Mouse (Mus musculus) B cell, adult 2 months (primary cell): ENCODE data around the gene Plxdc1.
A peak's percentile ranks its signal among the peaks of the same experiment; 100 is the strongest.

Experiments
- DNase-seq, 2 experiments: peaks; one replicate each; pipeline ENCODE4 v3.0.0; 2022

Gene Plxdc1

GRCm38 (mm10) chr11:97953179-97953938 lies 32.9 kb downstream of the Plxdc1 start:
- DNase-seq: peak in 1 of 2 experiments; percentile 8

- no peak for DNase-seq
Observed at GRCm38 (mm10) chr11:97952367-97953006, 33.8 kb downstream of the Plxdc1 start.

- no peak for DNase-seq
Observed at GRCm38 (mm10) chr11:97949703-97950475, 36.4 kb downstream of the Plxdc1 start.

- peak; percentile 46 to 54 for DNase-seq
Observed at GRCm38 (mm10) chr11:97947426-97947825, 38.8 kb downstream of the Plxdc1 start.

- peak; percentile 45 to 58 for DNase-seq
Observed at GRCm38 (mm10) chr11:97945738-97946289, 40.4 kb downstream of the Plxdc1 start.

GRCm38 (mm10) chr11:97945031-97945430 lies 41.2 kb downstream of the Plxdc1 start:
- no peak for DNase-seq

- DNase-seq: peak in 1 of 2 experiments; percentile 9
Observed at GRCm38 (mm10) chr11:97943256-97943655, 43.0 kb downstream of the Plxdc1 start.

GRCm38 (mm10) chr11:97942420-97943111 lies 43.7 kb downstream of the Plxdc1 start:
- peak; percentile 20 to 45 for DNase-seq

GRCm38 (mm10) chr11:97937469-97938105 lies 48.7 kb downstream of the Plxdc1 start:
- no peak for DNase-seq

- DNase-seq: peak; percentile 76 to 79
Observed at GRCm38 (mm10) chr11:97936758-97937157, 49.5 kb downstream of the Plxdc1 start.

- DNase-seq: no peak
Observed at GRCm38 (mm10) chr11:97935913-97936575, 50.2 kb downstream of the Plxdc1 start.

- no peak for DNase-seq
Observed at GRCm38 (mm10) chr11:97933553-97933952, 52.7 kb downstream of the Plxdc1 start.

- DNase-seq: no peak
Observed at GRCm38 (mm10) chr11:97928905-97929304, 57.3 kb downstream of the Plxdc1 start.

GRCm38 (mm10) chr11:97924217-97924616 lies 62.0 kb downstream of the Plxdc1 start:
- DNase-seq: no peak

GRCm38 (mm10) chr11:97923639-97924038 lies 62.6 kb downstream of the Plxdc1 start:
- no peak for DNase-seq

- no peak for DNase-seq
Observed at GRCm38 (mm10) chr11:97915974-97916503, 70.2 kb downstream of the Plxdc1 start.

GRCm38 (mm10) chr11:97915471-97915870 lies 70.8 kb downstream of the Plxdc1 start:
- no peak for DNase-seq

GRCm38 (mm10) chr11:97913111-97913510 lies 73.1 kb downstream of the Plxdc1 start:
- DNase-seq: no peak

- DNase-seq: no peak
Observed at GRCm38 (mm10) chr11:97908634-97909348, 77.5 kb downstream of the Plxdc1 start.

- no peak for DNase-seq
Observed at GRCm38 (mm10) chr11:97907935-97908334, 78.3 kb downstream of the Plxdc1 start.
